Mouse (Mus musculus): Measurements from ENCODE around the gene Gadl1.

DNA sequence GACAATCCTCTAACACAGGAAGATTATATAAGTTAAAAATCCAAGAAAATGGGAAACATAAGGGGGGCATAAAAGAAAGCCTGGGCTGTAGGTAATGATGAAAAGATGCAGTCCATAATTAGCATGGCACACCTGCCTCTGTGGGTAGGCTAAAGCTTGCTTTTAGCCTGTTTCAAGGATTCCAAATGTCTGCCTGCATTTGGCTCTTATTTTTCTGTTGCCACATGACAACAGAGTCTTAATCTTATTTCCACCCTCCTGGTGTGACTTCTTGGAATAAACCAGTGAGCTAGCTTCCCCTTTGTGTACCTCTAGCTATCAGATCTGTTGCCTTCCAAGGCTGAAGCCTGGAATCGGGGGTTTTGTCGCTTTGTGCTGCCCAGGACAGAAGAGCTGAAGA is 69.2 kb downstream of the Gadl1 start:
- no peak for TF ChIP-seq CTCF (IDR thresholded peaks at IDR 0.05; ENCODE audit: low read depth, low read length)
- TF ChIP-seq TAL1 (conservative IDR thresholded peaks at IDR 0.05; ENCODE audit: low read depth, low read length) = no peak

Measured in G1E (cell line).